Mouse (Mus musculus) stomach, postnatal 0 days (tissue): ENCODE results near the gene Tshb. TPM values are rescaled to one million over a fixed set of nuclear protein-coding genes. Genes with fewer than 3 reads are reported as not detected.

ENCODE experiments used
- ATAC-seq: fragments of 200-750 bp; cut with Nextera tagmentation; 2 replicates; pipeline ENCODE4 v1.8.0; 2017; ENCODE audit not compliant: low FRiP score, low TSS enrichment
- DNase-seq: peaks from one replicate; pipeline ENCODE4 v3.0.0-alpha.2; 2016; ENCODE audit warnings: low spot score
- H3K27ac ChIP-seq: fragments of 300-500 bp; sonication (generic); replicated peaks from 2 replicates; pipeline ENCODE4 v1.5.1; 2014; ENCODE audit warnings: mild to moderate bottlenecking, control low read depth
- H3K27me3 ChIP-seq: fragments of 300-500 bp; sonication (generic); 2 replicates; pipeline ENCODE4 v1.6.1; 2014; ENCODE audit warnings: low read length; ENCODE audit not compliant: control insufficient read depth, insufficient read depth
- H3K36me3 ChIP-seq: fragments of 300-500 bp; sonication (generic); 2 replicates; pipeline ENCODE4 v1.6.1; 2014; ENCODE audit warnings: low read length, mixed read lengths; ENCODE audit not compliant: control insufficient read depth, insufficient read depth
- H3K4me1 ChIP-seq: fragments of 300-500 bp; sonication (generic); replicated peaks from 2 replicates; pipeline ENCODE4 v1.6.1; 2014; ENCODE audit warnings: antibody characterized with exemption; ENCODE audit not compliant: control insufficient read depth, insufficient read depth
- H3K4me2 ChIP-seq: fragments of 300-500 bp; sonication (generic); replicated peaks from 2 replicates; pipeline ENCODE4 v1.6.1; 2014; ENCODE audit warnings: low read depth, mild to moderate bottlenecking, control low read depth, moderate library complexity
- H3K4me3 ChIP-seq: fragments of 300-500 bp; sonication (generic); 2 replicates; pipeline ENCODE4 v1.5.1; 2014; ENCODE audit warnings: low read depth, low read length, control low read depth
- H3K9ac ChIP-seq: fragments of 300-500 bp; sonication (generic); 2 replicates; pipeline ENCODE4 v1.6.1; 2014; ENCODE audit warnings: mild to moderate bottlenecking, low read length, control low read depth, mixed read lengths
- H3K9me3 ChIP-seq: fragments of 300-500 bp; sonication (generic); 2 replicates; pipeline ENCODE4 v1.6.1; 2016; ENCODE audit warnings: low read length; ENCODE audit not compliant: control insufficient read depth
- CTCF ChIP-seq: IDR thresholded peaks from 2 replicates; pipeline ENCODE4 v1.5.1; 2016; ENCODE audit warnings: antibody characterized with exemption, low read depth, mild to moderate bottlenecking, moderate library complexity
- EP300 ChIP-seq: optimal IDR thresholded peaks from 2 replicates; pipeline ENCODE3; 2016; ENCODE audit warnings: antibody characterized with exemption
- WGBS: fragments of 180-500 bp; shearing (Covaris S2); extraction: QIAGEN DNeasy Blood & Tissue Kit; methylation state at CpG from one replicate; pipeline ENCODE4 v1.1.7; 2014; 5-methylcytosine and 5-hydroxymethylcytosine counted together
- polyA plus RNA-seq: library from polyadenylated mRNA; unstranded; fragments of >200 nt; fragmentation: Nextera tagmentation; extraction: Ambion mirVana; gene quantifications from 2 replicates; pipeline ENCODE4 v1.2.1, GENCODE M21; 2015

The Tshb gene
- polyA plus RNA-seq, 1 experiment from 2014 or later, result 0.15 TPM

DNA sequence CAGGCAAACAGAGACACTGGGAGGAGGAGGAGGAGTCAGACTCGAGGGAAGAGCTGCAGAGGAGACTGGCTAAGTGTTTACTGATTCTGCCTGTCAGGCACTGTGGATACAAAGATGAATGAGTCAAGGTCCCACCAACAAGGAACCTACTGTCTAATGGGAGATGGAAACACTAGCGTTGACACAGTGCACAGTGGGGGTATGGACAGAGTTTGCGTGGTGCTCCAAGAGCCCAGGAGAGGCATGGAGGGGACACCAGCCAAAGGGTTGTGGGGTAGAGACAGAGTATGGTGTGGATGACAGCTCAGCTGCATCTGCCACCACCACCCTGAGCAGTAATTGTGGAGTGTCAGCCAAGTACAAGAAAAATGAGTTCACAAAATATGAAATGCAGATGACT lies 20.1 kb downstream of the Tshb start:
- Histone ChIP-seq H3K9me3 (no peaks in the 10 kb centered on the region), H3K27ac (no peak overlapping the region), H3K36me3 (peaks cover 5% of the 10 kb centered on the region; the same call in 1 of the 2 replicates), H3K4me1 (no peaks in the 10 kb centered on the region), H3K4me3 (no peak overlapping the region), H3K9ac (no peak overlapping the region), H3K27me3 (no peaks in the 10 kb centered on the region), H3K4me2 (no peak overlapping the region)
- TF ChIP-seq EP300 (no peak), CTCF (no peak)
- DNase-seq (no peak), ATAC-seq (no peak)
- WGBS, result 45% methylated on average over 3 of the region's 3 CpGs

DNA sequence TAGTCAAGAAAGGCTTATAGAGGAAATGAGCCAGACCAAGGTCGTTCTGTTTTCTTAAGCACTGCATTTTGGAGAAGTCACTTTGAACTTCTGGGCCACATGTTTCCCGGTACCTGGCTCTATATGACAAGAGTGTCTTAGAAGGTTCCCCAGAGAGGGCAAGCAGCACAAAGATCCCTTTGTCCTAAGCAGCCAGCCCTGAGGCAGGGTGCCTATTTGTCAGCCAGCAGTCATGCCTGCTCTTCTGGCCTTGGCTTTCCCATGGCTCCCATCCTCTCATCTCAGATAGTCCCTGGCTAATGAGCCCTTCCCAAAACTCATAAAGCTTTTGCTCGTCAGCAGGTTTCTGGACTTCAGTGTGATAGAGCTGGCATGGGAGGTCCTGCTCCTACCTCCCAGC lies 22.3 kb downstream of the Tshb start:
- Histone ChIP-seq H3K9ac (no peak overlapping the region), H3K4me3 (no peak overlapping the region), H3K9me3 (no peaks in the 10 kb centered on the region), H3K27me3 (no peaks in the 10 kb centered on the region), H3K27ac (no peak overlapping the region), H3K4me1 (no peaks in the 10 kb centered on the region), H3K36me3 (0 out of 2 replicates have a peak, but pooled peaks cover 5% of the 10 kb centered on the region), H3K4me2 (no peak overlapping the region)
- TF ChIP-seq CTCF (no peak), EP300 (no peak)
- 80% methylated on average over 3 of the region's 3 CpGs for WGBS
- DNase-seq, result no peak
- no peak for ATAC-seq

DNA sequence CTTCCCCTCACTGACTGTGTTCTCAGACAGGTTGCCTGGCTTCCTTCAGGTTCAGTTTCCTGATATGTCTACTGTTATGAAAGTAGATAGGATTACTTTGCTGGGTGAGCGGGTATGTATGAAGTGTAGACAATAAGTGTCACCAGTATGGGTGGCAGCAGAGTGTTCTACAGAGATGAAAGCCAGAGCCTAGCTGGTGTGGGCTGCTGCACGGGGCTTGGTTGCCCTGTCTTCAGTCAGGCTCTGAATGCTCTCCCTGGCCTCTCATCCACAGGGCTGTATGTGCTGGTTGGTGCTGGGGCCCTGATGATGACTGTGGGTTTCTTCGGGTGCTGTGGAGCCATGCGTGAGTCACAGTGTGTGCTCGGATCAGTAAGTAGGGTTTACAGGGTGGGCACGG lies 25.5 kb downstream of the Tshb start:
- ATAC-seq (no peak), DNase-seq (peak; percentile 15)
- WGBS, result 70% methylated on average over 6 of the region's 6 CpGs
- TF ChIP-seq CTCF (no peak), EP300 (no peak)
- Histone ChIP-seq H3K4me3 (no peak overlapping the region), H3K27ac (no peak overlapping the region), H3K9me3 (no peaks in the 10 kb centered on the region), H3K4me2 (no peak overlapping the region), H3K4me1 (no peaks in the 10 kb centered on the region), H3K36me3 (0 out of 2 replicates have a peak, but pooled peaks cover 5% of the 10 kb centered on the region), H3K9ac (no peak overlapping the region), H3K27me3 (no peaks in the 10 kb centered on the region)

DNA sequence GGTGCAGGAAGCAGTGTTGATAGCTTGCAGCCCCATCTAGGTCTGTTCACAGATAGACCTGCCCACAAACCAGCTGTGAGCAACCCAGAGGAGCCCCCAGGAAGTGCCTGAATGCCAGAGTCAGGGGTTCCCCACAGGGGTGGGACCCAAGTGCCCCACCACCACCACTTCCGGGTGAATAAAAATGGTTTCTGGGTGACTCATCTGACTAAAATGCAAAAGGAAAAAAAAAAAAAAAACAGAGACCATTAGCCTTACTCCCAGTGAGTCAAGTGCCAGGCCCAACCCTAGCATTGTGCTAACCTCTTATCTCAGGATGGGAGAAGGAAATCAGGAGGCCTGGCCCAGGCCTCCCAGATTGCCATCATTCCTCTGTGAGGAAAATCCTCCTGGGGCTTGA lies 26.7 kb downstream of the Tshb start:
- ATAC-seq (peak; percentile 86), DNase-seq (peak; percentile 47)
- Histone ChIP-seq H3K27ac (peak overlapping the region; percentile 71), H3K9me3 (no peaks in the 10 kb centered on the region), H3K4me2 (no peak overlapping the region), H3K9ac (no peak overlapping the region), H3K36me3 (0 out of 2 replicates have a peak, but pooled peaks cover 5% of the 10 kb centered on the region), H3K27me3 (no peaks in the 10 kb centered on the region), H3K4me1 (no peaks in the 10 kb centered on the region), H3K4me3 (no peak overlapping the region)
- 13% methylated on average over 1 of the region's 1 CpGs for WGBS
- TF ChIP-seq EP300, result no peak
- TF ChIP-seq CTCF, result no peak

DNA sequence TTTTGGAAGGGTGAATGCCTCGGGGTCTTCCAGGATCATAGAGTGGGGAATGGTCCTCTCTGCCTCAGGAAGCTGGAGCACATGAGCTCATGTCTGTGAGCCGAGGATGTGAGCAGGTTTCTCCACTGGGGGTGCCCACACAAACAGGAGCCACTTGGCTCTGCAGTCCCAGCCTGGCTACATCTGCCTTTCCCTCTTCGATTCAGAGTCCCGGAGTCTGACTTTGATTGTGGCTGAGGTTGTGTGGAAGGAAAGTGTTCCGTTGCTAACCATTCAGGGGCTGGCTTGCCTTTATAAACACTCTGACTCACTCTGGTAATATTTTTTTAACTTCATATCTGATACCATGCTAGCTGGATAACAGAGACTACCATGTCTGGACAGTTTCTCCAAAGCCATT lies 30.1 kb downstream of the Tshb start:
- Histone ChIP-seq H3K4me3 (no peak overlapping the region), H3K36me3 (no peaks in the 10 kb centered on the region), H3K27me3 (no peaks in the 10 kb centered on the region), H3K4me1 (no peaks in the 10 kb centered on the region), H3K4me2 (no peak overlapping the region), H3K27ac (peak overlapping the region; percentile 65; the same call in 1 of the 2 replicates), H3K9me3 (no peaks in the 10 kb centered on the region), H3K9ac (no peak overlapping the region)
- DNase-seq (peak; percentile 53), ATAC-seq (peak; percentile 59)
- 51% methylated on average over 5 of the region's 5 CpGs for WGBS
- TF ChIP-seq CTCF (peak; percentile 27), EP300 (no peak)

DNA sequence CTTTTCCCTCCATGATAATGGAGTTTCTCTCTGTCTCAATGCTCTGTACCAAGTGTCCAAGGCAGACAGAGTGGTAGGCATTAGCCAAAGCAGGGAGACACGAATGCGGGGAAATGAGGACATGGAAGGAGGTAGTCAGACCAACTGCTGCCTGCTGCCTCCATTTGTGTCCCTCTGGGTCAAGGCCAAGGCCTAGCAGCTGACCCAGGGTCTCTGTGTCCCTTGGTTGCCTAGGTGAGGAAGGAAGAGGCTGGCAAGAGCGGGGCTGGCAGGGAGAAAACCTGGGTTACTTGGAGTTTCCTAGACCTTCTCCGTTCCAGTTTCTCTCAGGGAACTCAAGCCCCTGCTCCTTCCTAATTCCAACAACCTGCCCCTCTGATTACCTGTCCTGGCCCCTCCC lies 30.5 kb downstream of the Tshb start:
- TF ChIP-seq EP300 (no peak), CTCF (no peak)
- ATAC-seq (no peak), DNase-seq (no peak)
- Histone ChIP-seq H3K27me3 (no peaks in the 10 kb centered on the region), H3K4me2 (no peak overlapping the region), H3K4me1 (no peaks in the 10 kb centered on the region), H3K36me3 (no peaks in the 10 kb centered on the region), H3K27ac (peak overlapping the region; percentile 65; the same call in 1 of the 2 replicates), H3K4me3 (no peak overlapping the region), H3K9ac (no peak overlapping the region), H3K9me3 (no peaks in the 10 kb centered on the region)
- 90% methylated on average over 4 of the region's 4 CpGs for WGBS
